Mouse (Mus musculus): ENCODE results near the gene Slc9a3r2.

Slc9a3r2 gene

GRCm38 (mm10) chr17:24591695-24592094, 58.4 kb downstream of the Slc9a3r2 start:
- no peak for DNase-seq

GRCm38 (mm10) chr17:24590943-24591342, 59.2 kb downstream of the Slc9a3r2 start:
- DNase-seq, result no peak

Measured in kidney, adult 18-20 months (tissue).